Mouse (Mus musculus) lung, postnatal 4 days (tissue): ENCODE data around the gene Acvrl1.
"Not testable (repeated sequence)": the region's sequence is repeated elsewhere in the genome, so short reads cannot be mapped to it uniquely, and the experiment has no call there.

Experiments
- DNase-seq, 2 experiments: peaks; one replicate each; pipeline ENCODE4 v3.0.0; 2021

The Acvrl1 gene

DNA sequence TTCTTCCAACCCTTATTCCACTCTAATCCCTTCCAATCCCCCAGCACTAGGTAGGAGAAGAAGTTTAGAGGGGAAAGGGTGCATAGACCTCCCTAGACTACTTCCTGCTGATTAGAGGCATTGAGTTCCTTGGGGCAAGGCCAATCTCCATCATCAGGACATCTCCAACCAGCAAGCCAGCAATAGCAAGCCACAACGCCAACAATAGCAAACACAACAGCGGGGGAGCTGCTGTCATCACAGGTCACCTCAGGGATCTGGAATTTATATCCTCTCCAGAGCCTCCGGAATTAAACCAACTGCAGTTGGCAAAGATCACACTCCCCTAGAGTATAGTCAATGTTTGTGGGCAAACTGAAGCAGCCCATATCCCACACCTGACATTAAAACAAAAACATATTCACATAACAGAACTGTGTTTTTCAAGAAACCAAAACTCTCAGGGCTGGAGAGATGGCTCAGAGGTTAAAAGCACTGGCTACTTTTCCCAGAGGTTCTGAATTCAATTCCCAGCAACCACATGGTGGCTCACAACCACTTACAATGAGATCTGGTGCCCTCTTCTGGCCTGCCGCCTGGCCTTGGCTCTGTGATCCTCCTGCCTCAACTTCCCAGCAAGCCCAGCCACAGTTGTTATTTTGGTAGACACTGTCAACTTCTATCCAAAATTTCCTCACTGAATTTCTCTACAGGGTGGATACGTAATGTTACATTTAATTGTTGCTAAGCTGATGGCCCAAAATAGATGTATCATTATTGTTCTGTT is 20.2 kb upstream of the Acvrl1 start:
- no peak for DNase-seq

DNA sequence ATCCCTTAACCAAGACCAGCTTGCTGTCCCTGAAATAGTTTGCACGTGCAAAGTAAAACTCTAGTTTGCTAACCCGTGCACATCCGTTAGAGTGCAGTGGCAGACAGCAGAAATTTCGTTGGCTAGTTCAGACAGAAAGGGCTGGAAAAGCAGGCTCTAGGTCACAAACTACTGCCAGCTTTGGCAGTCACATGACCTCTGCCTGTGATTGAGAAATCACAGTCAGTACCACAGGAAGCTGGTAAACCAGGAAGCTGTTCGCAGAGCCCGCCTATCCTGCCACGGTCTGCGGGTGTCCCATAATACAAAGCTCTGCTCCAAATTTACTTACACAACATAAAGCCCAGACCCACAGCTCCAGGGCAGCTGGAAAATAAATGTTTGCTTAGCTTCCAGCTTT is 15.1 kb upstream of the Acvrl1 start:
- DNase-seq, result peak; percentile 75 to 87

DNA sequence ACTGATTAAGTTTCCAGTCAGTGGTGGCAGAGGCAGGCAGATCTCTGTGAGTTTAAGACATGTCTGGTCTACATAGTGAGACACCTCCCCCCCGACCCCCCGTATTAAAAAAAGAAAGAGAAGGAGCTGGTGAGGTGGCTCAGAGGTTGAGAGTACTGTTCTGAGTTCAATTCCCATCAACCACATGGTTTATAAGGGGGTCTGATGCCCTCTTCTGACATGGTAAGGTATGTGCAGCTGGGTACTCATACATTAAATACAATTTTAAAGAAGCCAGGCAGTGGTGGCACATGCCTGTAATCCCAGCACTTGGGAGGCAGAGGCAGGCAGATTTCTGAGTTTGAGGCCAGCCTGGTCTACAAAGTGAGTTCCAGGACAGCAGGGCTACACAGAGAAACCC is 14.5 kb upstream of the Acvrl1 start:
- DNase-seq, result not testable (repeated sequence)

DNA sequence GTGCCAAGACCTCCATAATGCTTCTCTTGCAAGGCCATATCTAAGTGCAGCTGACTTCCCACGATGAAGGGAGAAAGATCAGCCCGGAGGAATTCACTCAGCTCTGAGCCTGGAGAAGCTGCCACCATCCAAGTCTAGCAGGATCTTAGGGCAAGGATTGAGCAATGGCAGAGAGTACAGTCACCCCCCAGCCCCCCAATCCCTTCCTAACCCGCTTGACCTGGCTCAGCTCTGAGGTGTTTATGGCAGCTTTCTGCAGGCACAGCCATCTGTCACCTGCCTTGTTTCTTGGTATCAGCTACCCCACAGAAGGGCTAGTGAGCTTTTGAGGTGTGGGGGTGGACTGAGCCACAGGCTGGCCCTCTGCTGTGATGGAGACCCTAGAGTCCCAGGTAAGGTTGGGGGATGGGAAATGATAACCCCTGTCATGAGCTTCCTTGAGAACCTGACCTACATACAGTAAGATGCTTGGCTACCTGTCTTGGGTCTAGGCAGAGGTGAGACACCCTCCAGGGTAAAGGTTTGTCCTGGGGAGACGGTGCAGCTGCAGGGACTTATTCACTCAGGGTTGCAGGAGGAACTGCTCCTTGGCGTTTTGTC is 12.7 kb upstream of the Acvrl1 start, which contains the start of gene Ankrd33:
Ankrd33 (plus strand) TSS at position 245 of the 600 bp plus-strand sequence.
- no peak for DNase-seq

DNA sequence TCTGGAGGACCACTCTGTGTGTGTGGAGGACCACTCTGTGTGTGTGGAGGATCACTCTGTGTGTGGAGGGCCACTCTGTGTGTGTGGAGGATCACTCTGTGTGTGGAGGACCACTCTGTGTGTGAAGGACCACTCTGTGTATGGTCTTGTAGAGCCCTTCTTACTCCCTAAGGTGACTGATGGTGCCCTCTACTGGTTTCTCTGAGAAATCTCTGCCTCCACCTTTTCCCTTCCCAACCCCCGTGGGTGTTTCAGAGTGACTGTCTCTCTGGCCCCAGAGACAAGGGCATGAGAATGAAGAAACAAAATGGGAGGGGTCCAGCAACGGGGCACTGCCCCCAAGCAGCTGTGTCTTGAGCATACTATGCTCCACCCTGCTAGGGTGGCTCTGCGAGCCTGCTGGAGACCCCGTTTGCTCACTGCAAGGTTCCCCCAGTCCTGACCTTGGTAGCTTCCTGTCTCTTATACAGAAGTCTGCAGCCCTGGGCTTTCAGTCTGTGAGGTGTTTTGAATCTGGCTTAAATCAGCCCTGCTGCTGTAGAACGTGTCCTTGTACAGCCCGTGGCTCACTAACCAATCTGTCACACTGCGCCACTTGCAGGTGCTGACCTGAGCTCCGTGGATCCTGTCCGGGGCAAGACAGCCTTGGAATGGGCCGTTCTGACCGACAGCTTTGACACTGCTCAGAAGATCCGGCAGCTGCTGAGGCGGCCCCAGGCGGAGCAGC is 9.8 kb upstream of the Acvrl1 start:
- peak; percentile 22 to 45 for DNase-seq

DNA sequence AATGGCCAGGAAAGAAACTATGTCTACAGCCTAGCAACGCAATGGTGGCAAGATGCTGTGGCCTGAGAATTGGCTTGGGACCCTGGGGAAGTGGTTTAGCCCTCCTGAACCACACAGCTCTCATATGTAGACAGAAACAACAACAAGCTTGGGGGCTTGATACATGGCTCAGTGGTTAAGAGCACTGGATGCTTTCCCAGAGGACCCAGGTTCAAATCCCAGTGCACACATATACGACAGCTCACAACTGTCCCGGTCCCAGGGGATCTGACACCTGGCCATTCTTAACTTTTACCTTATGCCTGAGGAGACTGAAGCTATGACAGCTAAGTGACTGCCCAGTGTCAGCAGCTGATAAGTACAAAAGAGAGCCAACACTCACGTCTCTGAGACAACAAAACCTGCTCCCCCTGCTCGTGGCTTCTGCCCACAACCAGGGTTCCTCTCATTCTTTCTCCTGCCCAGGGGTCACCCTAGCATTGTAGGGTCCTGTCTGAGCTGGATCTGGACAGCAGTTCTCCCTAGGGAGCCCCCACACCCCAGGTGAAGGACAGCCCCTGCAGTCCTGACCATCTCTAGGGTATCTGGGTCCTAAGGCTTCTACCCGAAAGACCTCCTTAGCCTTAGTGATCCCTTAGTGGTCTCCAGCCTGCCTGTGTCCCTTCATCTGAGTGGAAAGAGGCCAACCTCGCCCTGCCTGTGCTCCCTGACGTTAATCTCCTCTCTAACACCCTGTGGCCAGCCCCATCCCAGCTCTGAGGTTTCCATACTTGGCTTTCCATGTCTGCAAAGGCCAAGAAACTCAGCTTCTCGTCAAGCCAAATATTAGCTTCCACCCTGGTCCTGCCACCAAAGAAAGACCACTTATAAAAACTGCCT is 6.7 kb upstream of the Acvrl1 start:
- peak in 1 of 2 experiments; percentile 7 for DNase-seq

DNA sequence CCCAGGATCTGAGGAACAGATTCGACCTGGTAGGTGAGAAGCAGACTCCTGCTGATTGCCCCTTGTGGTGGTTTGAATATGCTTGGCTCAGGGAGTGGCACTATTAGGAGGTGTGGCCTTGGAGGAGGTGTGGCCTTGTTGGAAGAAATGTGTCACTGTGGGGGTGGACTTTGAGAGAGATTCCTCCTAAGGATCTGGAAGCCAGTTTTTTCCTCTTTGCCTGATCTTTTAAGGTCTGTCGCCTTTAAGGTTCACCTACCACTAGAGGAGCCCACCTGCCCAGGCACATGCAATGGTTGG is 6.1 kb upstream of the Acvrl1 start:
- DNase-seq, result peak; percentile 55 to 59

DNA sequence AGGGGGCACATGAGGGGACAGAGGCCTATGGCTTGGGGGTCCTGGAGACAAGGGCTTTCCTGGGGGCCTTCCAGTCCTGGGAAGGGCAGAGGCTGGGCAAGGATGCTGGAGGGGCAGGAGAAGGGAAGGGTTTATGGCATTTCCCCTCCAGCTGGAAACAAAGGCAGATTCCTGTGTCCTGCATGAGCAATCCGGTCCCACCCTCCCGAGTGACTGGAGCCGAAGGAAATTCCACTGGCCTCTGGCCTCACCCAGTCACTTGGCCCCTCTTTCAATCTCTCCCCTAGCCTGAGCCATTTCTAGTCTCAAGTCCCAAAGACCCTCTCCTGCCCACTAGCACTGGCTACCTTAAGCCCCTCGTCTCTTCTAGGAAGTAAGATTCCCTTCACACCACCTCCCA is 5.1 kb upstream of the Acvrl1 start:
- peak; percentile 59 to 76 for DNase-seq

DNA sequence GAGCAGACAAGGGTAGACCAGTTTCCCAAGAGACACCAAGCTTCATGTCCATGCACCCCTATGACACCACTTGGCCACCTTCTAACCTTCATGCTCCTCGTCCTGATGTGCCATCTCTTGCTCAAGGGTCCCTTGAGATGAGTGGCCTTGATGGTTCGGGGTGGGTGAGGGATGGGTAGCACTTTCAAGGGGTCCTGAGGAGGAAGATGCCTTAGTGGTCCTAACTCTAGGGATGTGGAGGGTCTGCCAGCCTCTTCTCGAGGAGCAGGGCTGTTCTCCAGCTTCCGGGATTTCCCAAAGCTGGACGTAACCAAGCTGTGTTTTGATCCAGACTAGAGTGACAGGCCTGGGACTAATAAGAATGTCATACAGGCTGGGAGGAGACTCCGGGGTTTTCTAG is 2.8 kb upstream of the Acvrl1 start:
- DNase-seq, result no peak

DNA sequence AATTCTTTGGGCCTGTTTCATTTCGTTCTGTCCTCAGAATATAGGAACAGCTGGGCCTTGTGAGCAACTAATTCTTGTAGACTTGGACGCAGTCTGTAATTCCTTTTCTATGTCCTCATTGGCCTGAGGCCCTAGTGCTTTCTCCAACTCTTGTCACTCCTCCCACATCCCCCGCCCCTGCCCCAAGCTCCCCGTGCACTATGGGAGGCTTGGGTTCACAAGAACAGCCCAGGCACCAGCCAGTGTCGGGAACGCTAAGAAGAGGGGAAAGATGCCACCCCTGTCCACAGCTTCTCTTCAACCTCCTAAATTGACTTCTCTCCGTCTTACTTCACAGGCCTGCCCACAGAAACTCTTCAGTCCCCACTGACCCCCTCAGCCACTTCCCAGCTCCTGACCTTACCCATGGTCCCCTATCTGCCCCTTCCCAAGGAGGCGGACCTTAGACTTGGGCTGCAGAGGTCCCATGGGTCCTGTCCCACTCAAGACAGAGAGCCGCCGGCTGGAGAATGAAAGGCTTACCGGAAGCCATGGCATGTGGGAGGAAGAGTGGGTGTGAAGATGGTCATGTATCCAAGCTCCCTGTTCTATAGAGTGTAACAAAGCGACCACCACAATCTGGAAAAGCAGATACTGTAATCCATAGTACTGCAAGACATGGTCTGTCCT is 1.3 kb upstream of the Acvrl1 start:
- peak; percentile 66 to 82 for DNase-seq

DNA sequence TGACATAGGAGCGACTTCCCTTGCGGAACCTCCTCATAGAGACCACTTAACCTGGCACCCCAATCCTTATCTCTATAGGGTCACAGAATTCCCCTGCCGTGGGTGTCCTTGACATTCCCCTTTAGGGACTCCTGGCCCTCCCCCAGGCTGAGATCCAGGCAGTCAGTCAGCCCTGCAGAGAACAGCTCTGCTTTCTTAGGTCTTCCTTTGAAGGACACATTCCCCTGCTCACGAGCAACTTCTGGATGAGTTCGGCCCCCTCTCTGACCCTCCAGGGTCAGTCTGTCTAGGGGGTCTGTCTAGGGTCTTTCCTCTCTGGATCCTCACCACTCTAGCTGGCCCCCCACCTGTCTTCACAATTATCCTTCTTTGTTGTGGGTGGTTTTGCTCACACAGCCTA is 1.1 kb downstream of the Acvrl1 start:
- DNase-seq, result no peak

DNA sequence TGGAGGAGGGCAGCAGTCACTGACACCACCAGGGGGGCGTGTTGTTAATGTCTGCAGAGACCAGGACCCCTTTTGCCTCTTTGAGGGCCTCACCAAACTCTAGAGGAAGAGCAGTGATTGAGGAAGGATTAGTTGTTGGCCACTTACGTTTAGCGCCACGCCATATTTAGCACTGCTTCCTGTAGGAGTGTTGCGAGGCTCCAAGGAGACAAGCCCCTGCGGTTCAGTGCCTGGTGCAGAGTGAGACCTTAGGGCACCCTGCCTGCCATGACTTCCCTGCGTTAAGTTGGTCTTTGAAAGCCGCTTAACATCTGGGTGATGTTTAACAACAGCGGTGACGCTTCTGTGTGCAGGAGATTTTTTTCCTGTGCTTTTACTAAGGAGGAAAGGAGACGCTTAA is 3.2 kb downstream of the Acvrl1 start:
- DNase-seq, result no peak

DNA sequence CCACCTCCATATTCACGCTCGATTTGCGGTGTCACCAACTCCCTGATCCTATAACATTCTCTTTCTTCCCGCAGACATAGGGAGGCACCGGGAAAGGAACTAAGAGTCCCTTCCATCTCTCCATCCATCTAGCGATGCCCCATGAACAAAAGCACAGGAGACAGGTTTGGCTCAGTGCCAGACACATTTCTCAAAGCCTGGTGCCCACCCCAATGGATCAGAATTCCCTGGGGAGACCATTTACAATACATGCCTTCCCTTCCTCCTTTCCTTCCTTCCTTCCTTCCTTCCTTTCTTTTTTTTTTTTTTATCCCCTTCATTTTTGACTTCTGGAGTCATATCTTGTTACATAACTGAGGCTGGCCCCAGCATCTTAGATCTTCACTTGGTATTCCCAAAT is 3.7 kb downstream of the Acvrl1 start:
- no peak for DNase-seq

DNA sequence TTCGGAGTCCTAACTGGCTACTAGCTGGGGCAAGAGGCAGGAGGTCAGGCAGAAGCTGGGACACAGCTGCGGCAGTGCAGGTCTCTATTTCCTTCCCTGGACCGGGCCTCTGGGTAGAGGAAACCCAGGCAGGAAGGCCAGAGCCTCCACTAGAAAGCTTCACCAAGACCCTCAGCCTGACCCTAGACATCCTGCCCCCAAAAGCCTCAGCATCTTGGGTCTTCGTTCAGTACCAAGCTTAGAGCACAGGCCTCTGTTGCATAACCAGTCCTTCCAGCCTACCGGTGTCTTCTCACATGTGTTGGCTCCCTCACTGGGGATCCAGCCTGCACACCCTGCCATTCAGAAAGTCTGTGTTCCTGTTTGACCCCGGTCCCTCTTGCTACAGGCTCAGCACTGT is 4.4 kb downstream of the Acvrl1 start:
- DNase-seq, result no peak

DNA sequence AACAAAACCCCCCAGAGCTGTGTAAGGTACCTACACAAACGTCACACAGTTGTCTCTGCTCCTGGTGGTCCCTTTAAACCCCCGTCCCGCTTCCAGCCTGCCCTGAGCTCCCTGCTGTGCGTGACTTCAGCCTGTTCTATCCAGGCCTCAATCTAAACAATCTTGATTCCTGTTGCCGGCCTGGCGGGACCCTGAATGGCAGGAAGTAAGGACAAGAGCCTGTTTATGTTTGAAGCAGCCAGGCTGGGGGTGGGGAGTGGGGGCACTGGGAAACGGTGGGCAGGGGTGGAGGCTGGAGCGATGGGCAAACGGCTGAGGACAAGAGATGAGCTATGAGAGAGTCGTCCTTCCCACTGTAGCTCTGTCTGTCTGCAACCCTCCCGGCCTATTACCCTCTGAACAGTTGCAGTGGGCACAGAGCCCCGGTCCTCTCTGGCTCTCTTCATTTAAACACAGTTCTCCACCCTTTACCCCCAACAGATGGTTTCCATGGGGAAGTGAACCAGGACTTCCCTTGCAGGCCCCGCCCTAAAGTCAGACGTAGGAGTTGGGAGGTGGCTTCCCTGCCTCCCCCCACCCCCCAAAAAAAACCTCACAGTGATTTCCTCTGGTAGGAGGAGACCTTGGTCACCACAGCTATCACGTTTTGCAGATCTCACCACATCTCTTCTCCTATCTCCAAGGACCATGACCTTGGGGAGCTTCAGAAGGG is 5.8 kb downstream of the Acvrl1 start:
- peak; percentile 81 to 89 for DNase-seq

DNA sequence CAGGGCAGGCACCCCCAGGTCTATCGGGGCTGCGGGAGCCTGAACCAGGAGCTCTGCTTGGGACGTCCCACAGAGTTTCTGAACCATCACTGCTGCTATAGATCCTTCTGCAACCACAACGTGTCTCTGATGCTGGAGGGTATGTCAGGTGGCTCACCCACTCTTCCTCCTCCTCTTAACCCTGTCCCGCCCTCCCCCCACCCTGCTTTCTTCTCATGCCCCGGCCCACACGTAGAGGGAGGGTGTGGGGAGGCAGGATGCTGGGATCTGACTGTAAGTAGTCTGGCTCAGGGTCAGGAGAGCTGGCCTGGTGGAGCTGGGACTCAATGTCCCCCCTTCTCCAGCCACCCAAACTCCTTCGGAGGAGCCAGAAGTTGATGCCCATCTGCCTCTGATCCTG is 7.1 kb downstream of the Acvrl1 start:
- DNase-seq, result peak in 1 of 2 experiments; percentile 22

DNA sequence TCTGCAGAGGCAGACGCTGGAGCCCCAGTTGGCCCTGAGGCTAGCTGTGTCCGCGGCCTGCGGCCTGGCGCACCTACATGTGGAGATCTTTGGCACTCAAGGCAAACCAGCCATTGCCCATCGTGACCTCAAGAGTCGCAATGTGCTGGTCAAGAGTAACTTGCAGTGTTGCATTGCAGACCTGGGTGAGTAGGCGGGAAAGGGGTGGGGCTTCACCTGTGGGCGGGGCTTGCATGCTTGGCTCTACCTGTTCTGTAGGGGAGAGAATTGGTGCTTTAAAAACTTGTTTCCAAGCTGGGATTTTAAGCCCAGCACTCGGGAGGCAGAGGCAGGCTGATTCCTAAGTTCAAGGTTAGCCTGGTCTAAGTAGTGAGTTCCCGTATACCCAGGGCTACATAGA is 9.1 kb downstream of the Acvrl1 start:
- DNase-seq, result no peak

DNA sequence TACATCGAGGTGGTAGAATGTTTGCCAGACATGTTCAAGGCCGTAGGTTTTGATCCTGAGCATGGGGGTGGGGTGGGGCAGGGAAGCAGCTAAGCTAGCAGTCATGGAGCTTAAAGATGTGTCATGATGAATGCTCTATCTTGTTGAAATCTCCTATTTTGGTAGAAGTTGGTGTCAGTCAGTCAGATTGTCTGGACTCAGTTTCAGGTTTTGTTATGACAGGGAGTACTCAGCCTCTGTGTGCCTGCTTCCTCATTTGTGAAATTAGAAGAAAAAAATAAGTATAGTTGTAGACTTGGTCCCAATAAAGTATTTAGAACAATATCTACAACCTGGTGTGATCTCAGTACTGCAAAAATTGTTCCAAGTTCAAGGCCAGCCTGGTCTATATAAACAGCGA is 10.4 kb downstream of the Acvrl1 start:
- DNase-seq, result no peak

DNA sequence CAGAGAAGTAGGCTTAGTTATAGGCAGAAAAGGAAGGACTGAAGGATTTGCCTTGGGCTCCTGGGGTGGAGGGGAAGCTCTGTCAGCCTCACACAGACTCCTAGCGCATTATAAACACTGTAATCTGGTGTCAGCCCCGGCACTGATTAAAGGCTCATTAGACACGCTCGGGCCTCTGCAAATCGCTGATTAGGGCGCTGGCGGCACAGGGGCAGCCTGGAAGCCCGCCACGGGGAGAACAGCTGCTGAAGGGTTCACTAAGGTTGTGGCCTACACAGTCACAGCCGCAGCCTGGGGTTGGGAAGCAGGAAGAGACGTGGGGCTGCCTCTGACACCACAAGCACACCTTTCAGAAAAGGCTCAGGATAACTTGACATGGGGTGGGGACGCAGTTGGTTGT is 11.6 kb downstream of the Acvrl1 start:
- DNase-seq, result peak in 1 of 2 experiments; percentile 70

DNA sequence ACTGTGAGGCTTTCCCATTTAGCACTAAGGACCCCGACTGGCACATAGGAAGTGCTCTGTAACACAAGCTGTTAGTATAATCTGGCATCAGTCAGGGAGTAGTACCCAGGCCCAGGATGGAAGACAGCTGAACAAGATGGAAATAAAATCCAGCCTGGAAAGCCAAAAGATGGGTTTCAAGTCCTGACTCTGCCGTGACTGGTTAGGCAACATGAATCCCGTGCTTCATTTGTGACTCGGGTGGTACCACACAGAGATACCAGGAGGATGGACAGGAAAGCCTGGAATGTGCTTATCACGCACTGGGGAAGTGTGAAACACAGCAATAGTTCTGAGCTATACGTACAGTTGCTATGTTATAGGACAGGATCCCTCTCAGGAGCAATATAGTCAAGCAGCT is 12.3 kb downstream of the Acvrl1 start:
- DNase-seq, result no peak

DNA sequence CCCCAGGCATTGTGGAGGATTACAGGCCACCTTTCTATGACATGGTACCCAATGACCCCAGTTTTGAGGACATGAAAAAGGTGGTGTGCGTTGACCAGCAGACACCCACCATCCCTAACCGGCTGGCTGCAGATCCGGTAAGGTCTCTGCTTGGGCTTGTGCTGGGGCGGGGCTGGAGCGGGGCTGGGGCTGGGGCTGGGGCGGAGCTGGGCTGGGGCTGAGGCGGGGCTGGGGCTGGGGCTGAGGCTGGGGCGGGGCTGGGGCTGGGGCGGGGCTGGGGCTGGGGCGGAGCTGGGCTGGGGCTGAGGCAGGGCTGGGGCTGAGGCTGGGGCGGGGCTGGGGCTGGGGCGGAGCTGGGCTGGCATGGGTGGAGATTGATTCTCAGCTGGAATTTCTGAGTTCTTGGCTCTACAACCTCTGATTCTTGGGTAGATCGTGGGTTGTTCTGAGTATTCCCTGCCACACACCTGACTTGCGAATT is 12.8 kb downstream of the Acvrl1 start:
- peak; percentile 78 to 83 for DNase-seq

DNA sequence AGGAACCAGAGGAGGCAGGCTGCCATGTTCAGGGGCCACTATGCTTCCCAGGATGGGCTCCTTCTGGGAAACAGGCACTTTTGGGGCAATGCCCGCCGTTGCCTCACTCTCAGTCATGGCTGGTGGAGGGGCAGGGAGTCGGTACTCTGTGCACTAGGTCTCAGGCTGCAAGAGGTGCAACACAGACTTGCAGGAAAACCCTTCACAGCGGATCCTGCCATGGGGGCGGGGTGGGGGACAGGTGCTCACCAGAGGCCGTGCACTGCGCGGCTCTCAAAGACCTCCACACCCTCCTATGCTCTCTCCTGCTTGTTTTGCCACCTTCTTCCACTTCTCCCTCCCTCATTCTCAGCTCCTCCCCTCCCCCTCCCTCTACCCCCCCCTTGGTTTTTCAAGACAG is 14.3 kb downstream of the Acvrl1 start:
- peak in 1 of 2 experiments; percentile 29 for DNase-seq
